Mouse (Mus musculus): ENCODE measurements around the gene Bahcc1.

Gene Bahcc1

DNA sequence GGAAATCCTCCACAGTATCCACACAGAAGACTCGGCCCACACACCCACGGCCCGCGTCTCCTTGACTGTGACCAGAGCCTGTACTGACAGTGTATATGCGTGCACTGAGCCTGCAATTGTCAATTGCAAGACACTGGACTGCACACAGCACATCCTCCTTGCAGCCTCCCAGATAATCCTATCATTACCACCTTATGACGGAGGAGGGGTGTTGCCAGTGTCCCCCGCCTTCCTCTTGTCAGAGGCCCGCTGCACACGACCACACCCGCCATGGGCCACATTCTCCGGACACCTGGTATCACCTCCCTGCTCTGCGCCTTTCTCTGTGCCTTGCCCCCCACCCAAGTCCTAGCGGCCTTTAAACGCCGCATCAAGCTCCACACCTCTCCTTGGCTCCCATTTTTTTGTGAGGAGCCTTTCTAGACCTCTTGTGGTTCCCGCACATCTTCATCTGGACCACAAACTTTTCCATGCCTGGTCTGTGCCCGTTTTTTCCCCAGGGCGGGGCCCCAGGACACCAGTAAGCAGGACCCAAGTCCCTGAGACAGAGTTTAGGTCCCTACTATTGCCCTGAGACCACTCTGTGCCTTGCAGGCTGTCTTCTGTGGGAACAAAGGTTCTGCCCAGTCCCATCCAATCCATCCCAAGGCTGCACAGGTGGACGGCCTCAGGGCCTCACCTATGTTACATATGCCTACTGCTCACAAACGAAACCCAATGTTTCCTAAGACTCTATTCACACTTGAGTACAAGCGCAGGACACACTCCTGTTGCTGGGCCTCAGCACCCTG, 71.0 kb downstream of the Bahcc1 start:
- DNase-seq: peak; percentile 55

GRCm38 (mm10) chr11:120304350-120304694, 71.6 kb downstream of the Bahcc1 start:
- DNase-seq: no peak

DNA sequence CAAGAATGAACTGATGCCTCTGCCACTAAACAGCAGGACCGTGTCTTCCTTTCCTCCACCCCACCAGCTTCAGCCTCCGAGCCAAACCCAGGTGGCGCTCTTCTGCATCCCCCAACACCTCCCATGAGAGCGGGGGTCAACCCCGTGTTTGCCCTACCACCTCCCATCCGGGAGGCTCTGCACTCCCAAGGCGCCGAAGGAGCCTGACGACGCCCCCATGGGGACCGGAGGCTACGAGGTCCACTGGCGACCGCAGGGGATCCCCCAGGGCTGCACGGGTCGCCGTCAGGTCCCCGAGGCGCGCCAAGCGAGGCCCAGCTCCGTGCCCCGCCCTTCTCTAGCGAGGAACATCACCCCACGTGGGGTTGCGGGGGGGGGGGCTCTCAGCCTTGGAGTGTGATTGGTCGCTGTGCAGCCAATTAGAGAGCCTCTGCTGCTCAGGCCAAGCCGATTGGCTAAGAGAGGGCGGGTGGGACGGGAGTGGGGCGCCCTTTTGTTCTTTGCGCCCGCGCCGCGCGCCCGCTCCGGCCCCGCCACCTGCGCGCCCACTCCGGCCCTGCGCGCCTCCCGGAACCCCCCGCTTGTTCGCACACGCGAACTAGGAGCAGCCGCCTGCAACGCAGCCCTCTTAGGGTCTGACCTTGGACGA, 72.3 kb downstream of the Bahcc1 start:
- peak; percentile 91 for DNase-seq

GRCm38 (mm10) chr11:120305535-120306365, 73.0 kb downstream of the Bahcc1 start:
- peak; percentile 54 for DNase-seq

DNA sequence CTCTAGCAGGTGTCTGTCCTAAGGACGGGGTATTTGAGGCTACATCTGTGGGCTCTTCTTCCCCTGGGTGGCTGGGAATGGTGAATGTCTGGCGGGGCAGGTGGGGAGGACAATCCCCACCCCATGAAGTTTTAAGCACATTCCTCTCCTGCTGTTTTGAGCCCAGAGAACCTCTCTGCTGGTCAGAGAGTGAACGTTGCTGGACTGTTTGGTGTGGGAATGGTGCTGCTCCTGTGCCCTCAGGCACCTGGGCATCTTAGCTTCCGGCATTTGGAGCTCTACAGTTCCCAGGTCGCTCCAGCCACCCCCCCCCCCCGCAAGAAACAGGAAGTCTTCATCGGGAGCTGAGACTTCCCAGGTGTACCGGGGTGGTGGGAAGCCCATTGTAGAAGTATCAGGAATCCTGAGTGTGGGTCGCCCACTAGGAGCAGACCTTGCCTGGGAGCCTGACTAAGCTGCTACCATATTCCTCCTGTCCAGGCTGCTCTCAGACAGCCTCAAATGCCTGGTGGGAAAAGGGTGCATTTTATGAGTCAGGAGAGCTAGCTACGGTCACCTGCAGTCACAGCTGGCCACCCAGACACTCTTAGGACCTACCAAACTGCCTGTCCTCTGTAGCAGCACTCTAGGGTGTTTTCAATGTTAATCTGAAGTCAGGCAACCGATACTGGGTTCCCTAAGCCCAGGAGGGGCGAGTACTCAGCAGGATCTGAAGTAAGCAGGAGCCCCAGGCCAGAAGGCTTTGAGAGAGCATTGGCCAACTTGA, 73.8 kb downstream of the Bahcc1 start:
- peak; percentile 55 for DNase-seq

GRCm38 (mm10) chr11:120307132-120307413, 74.3 kb downstream of the Bahcc1 start:
- DNase-seq: no peak

DNA sequence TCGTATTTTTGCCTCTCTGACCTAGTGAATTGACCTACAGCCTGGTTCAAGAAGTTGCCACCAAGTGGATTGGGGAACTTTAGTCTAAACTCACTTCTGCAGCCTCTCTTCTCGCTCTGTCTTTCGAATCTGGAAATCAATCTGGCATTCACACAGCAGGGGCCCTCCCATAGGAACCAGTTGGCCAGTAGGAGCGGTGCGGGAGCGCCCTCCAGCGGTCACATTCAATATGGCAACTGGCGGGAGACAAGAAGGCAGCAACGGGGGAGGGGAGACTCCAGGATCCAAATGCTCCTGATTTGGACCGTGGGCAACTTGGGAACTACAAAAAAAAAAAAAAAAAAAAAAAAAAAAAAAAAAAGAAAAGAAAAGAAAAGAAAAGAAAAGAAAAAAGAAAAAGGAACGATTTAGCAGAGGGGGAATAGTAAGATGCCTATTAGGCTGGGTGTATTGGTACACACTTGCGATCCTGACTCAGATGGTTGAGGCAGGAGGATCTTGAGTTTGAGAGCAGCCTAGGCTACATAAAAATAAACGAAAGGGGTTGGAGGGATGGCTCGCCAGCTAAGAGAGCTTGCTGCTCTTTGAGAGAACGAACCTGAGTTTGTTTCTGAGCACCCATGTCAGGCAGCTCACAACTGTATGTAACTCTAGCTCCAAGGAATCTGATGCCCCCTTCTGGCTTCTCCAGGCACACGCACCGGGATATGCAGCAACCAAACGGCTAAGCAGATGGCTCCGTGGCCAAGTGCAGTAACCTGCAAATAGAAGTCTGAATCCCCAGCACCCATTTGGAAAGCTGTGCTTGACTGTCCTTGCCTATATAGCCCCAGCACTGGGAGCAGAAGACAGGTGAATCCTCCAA, 75.1 kb downstream of the Bahcc1 start:
- DNase-seq: peak; percentile 96

DNA sequence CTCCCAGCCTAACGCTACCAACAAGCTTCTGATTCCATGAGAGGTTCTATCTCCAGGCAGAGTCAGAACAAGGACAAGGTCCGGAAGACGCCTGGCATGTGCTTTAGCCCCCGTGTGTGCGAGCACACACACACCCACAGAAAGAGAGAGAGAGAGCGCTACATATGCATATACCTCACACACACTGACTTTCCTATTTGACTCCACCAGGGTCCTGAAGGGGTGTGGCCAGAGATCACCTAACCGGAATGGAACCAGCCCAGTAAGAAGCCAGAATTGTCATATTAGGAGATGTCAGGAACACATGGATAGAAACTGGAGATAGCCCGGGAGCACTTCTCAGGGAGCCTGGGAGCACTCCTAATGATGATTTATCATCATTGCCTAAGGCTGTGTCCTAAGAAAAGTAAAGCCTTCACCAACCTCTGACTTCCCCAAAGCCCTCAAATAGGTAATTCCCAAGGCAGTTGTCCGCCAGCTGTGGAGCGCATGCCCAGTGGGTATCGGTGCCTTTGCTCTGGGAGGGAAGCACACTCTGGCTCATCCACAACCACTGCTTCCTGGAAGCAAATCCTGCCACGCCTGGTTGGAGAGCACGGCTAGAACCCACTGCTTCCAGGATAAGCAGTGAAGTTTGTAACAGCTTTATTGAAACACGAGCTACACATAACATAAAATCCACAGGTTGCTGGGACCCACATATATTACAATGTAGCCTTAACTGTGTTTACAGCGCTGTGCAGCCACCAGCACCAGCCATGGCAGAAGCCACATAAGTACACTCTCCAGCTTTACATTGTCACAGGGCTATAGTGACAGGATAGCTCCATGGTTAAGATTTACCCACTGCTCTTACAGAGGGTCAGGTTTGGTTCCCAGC, 75.9 kb downstream of the Bahcc1 start:
- peak; percentile 51 for DNase-seq

DNA sequence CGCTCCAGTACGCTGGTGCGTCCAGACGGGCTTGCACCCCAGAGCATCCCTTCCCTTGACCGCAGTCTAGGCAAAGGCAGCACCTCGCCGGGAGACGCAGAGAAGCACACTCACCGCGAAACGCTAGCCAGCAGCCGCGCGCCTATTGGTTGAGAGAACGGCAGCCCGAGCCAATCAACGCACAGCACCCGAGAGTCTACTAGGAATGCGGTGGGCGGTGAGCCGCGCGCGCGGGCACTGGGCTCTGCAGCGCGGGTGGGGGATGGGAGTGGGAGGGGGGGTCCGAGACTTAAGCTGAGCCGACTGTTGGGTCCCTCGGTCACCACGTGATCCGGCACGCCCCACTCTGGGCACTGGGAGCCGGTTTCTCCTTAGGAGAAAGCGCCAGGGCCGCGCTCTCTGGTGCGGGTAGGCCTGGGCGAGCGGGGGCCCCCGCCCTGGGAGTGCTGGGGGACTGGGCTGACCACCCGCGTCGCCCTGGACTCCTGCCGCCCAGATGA, 78.1 kb downstream of the Bahcc1 start:
- peak; percentile 95 for DNase-seq

- peak; percentile 54 for DNase-seq
Observed at GRCm38 (mm10) chr11:120311561-120311960, 78.8 kb downstream of the Bahcc1 start.

- DNase-seq: peak; percentile 40
Observed at GRCm38 (mm10) chr11:120312069-120312468, 79.3 kb downstream of the Bahcc1 start.

- DNase-seq: no peak
Observed at GRCm38 (mm10) chr11:120313906-120314685, 81.3 kb downstream of the Bahcc1 start.

- DNase-seq: peak; percentile 43
Observed at GRCm38 (mm10) chr11:120314721-120315415, 82.1 kb downstream of the Bahcc1 start.

GRCm38 (mm10) chr11:120315416-120315761, 82.6 kb downstream of the Bahcc1 start:
- peak; percentile 70 for DNase-seq

DNA sequence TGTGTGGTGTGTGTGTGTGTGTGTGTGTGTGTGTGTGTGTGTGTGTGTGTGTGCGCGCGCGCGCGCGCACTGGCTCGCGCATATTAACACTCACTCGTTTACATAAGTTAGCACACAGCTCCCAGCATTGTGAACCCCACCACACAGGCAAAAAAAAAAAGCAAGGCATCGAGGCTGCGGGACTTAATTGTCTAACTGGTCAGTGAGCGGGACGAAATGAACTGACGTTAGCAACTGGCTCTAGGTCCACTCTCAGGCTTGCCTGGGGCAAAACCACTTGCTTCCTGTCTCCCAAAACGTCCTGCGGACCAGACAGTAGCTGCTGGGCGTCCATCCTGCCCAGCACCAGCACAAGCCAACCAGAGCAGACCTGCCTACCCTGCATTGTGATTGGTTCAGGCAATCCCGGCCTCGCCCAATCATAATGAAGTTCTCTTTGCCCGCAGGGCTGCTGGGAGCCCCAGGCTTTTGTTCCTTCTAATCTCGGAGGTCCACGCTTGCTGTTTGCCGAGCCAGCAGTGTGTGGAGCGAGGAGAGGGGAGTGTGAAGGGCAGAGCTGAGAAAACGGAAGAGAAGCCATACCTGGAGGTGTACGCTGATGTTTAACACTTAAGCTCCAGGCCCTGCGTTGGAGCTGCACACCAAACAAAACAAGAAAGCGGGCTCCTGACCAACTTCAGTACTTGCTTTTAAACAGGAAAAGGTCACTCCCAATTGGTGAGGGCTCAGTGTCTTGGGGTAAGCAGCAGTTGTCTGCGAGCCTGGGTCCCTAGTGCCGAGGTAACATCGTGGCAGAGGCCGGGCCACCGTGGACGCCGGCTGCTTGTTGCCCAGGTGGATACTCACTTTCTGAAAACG, 83.3 kb downstream of the Bahcc1 start:
- DNase-seq: peak; percentile 96

DNA sequence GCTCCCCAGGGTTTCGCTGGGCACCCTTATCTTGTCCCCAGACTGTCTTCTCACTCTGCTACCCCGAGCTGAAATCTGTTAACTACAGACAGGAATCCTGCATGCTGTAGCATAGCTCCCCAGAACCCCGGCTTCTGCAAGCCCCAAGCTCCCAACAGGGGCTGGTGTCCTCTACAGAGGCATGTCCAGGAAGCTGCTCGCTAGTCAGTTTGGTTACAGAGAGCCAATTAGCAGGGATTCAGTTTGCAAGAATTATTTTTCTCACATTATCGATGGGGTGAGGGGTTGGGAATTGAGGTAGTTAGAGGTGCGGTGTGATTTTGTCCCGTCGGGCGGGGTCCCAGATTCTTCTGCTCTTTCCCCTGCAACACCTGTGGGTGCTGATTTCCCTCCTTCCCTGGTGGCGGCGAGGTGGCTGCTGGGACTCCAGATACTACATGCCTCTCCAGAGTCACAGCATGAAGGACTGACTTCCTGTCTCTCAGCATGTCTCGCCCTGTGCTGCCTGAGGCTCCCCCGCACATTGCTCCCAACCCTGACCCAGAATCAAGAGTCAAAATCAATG, 84.0 kb downstream of the Bahcc1 start:
- DNase-seq: peak; percentile 46

DNA sequence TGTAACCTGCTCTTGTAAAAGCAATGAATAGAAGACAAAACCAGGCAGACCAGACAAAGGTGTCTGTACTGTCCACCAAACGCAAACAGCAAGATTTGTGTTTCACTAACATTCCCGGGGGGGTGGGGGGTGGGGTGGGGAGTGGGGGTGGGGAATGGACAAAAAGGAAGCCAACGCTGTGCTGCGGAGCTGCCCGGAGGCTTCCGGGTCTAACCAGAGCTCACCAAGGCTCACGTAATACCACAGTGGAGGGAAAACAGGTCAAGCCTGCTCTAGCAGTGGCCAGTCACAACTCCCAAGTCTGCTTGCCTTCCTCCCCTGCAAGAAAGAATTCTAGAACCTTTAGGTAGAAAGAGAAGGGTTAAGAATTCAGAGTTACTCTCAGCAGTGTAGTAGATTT, 84.7 kb downstream of the Bahcc1 start:
- no peak for DNase-seq

GRCm38 (mm10) chr11:120319310-120319709, 86.6 kb downstream of the Bahcc1 start:
- DNase-seq: no peak
